Mouse (Mus musculus) ES-Bruce4 (cell line): ENCODE measurements around the gene Zbtb8b. TPM values are rescaled to one million over a fixed set of nuclear protein-coding genes. Genes with fewer than 3 reads are reported as not detected.
"Not testable (repeated sequence)": the region's sequence is repeated elsewhere in the genome, so short reads cannot be mapped to it uniquely, and the experiment has no call there.

Source experiments
- H3K27ac ChIP-seq: 2 replicates; pipeline ENCODE4 v1.5.1; 2012; ENCODE audit warnings: low read length, inconsistent platforms; ENCODE audit not compliant: insufficient read depth
- H3K27me3 ChIP-seq: 2 replicates; pipeline ENCODE4 v1.6.1; 2012; ENCODE audit warnings: mild to moderate bottlenecking, low read length, inconsistent platforms; ENCODE audit not compliant: control insufficient read depth, poor library complexity, insufficient read depth, severe bottlenecking
- H3K36me3 ChIP-seq: 2 replicates; pipeline ENCODE4 v1.6.1; 2012; ENCODE audit warnings: inconsistent platforms, mild to moderate bottlenecking, low read length, moderate library complexity; ENCODE audit not compliant: control insufficient read depth, poor library complexity, insufficient read depth, severe bottlenecking
- H3K4me1 ChIP-seq: one replicate; pipeline ENCODE4 v1.8.1; 2011; ENCODE audit warnings: low read length; ENCODE audit not compliant: control insufficient read depth, insufficient read depth
- H3K4me3 ChIP-seq: 2 replicates; pipeline ENCODE4 v1.5.1; 2011; ENCODE audit warnings: low read depth, mild to moderate bottlenecking, low read length
- H3K9ac ChIP-seq: 2 replicates; pipeline ENCODE4 v1.6.1; 2012; ENCODE audit warnings: low read depth, mild to moderate bottlenecking, inconsistent platforms; ENCODE audit not compliant: poor library complexity, severe bottlenecking
- H3K9me3 ChIP-seq: replicated peaks from 2 replicates; pipeline ENCODE4 v1.6.1; 2012; ENCODE audit warnings: mild to moderate bottlenecking, low read length, inconsistent platforms; ENCODE audit not compliant: control insufficient read depth, poor library complexity, insufficient read depth, severe bottlenecking
- CTCF ChIP-seq: IDR thresholded peaks from one replicate; pipeline ENCODE4 v1.8.1; 2011; ENCODE audit warnings: low read depth, low read length
- EP300 ChIP-seq: IDR thresholded peaks from 2 replicates; pipeline ENCODE4 v1.6.1; 2011; ENCODE audit warnings: low read depth, low read length; ENCODE audit not compliant: insufficient read depth
- POLR2A ChIP-seq: IDR thresholded peaks from one replicate; pipeline ENCODE4 v1.8.1; 2011; ENCODE audit warnings: low read length; ENCODE audit not compliant: insufficient read depth
- polyA plus RNA-seq: library from polyadenylated mRNA; stranded (reverse); fragments of >200 nt; gene quantifications from 2 replicates; pipeline ENCODE4 v1.2.4, GENCODE M21; 2011; ENCODE audit warnings: low read depth; ENCODE audit not compliant: missing spikeins, insufficient read depth, insufficient read length

Gene Zbtb8b
- polyA plus RNA-seq, 1 experiment, result 4.8 TPM

GRCm38 (mm10) chr4:129447360-129447759 lies 6.7 kb upstream of the Zbtb8b start:
- Histone ChIP-seq H3K27ac (no peak overlapping the region), H3K4me3 (no peak overlapping the region), H3K4me1 (no peaks in the 10 kb centered on the region), H3K9ac (no peak overlapping the region), H3K9me3 (no peaks in the 10 kb centered on the region), H3K27me3 (no peaks in the 10 kb centered on the region), H3K36me3 (no peaks in the 10 kb centered on the region)
- TF ChIP-seq CTCF, result no peak
- no peak for TF ChIP-seq POLR2A
- no peak for TF ChIP-seq EP300

- peak overlapping the region; percentile 26 for H3K4me3 ChIP-seq
- no peak for TF ChIP-seq CTCF
- TF ChIP-seq POLR2A, result no peak
- no peak for TF ChIP-seq EP300
- H3K27me3 ChIP-seq, result no peaks in the 10 kb centered on the region
- no peak overlapping the region for H3K27ac ChIP-seq
- H3K9ac ChIP-seq, result no peak overlapping the region
- no peaks in the 10 kb centered on the region for H3K36me3 ChIP-seq
- H3K9me3 ChIP-seq, result no peaks in the 10 kb centered on the region
- no peaks in the 10 kb centered on the region for H3K4me1 ChIP-seq
Observed at GRCm38 (mm10) chr4:129441145-129441544, 492 bp upstream of the Zbtb8b start.

- Histone ChIP-seq H3K4me1 (no peaks in the 10 kb centered on the region), H3K27ac (no peak overlapping the region), H3K27me3 (no peaks in the 10 kb centered on the region), H3K36me3 (no peaks in the 10 kb centered on the region), H3K9ac (no peak overlapping the region), H3K4me3 (no peak overlapping the region), H3K9me3 (no peaks in the 10 kb centered on the region)
- no peak for TF ChIP-seq EP300
- peak; percentile 38 for TF ChIP-seq CTCF
- TF ChIP-seq POLR2A, result no peak
Observed at GRCm38 (mm10) chr4:129418321-129418720, 22.3 kb downstream of the Zbtb8b start.

- no peaks in the 10 kb centered on the region for H3K36me3 ChIP-seq
- H3K27ac ChIP-seq, result no peak overlapping the region
- no peak for TF ChIP-seq CTCF
- TF ChIP-seq EP300, result no peak
- no peak overlapping the region for H3K4me3 ChIP-seq
- no peaks in the 10 kb centered on the region for H3K9me3 ChIP-seq
- no peak overlapping the region for H3K9ac ChIP-seq
- no peaks in the 10 kb centered on the region for H3K4me1 ChIP-seq
- no peaks in the 10 kb centered on the region for H3K27me3 ChIP-seq
Observed at GRCm38 (mm10) chr4:129416478-129416877, 24.2 kb downstream of the Zbtb8b start.

- TF ChIP-seq POLR2A (no peak), CTCF (peak; percentile 29)
Observed at GRCm38 (mm10) chr4:129415892-129416291, 24.8 kb downstream of the Zbtb8b start.

GRCm38 (mm10) chr4:129410991-129411390 lies 29.7 kb downstream of the Zbtb8b start:
- Histone ChIP-seq H3K27ac (no peak overlapping the region), H3K27me3 (no peaks in the 10 kb centered on the region)
- no peak for TF ChIP-seq EP300
- no peak for TF ChIP-seq CTCF
- TF ChIP-seq POLR2A, result no peak

More at GRCm38 (mm10) chr4:129415892-129416291, 24.8 kb downstream of the Zbtb8b start:
- Histone ChIP-seq H3K9me3 (no peaks in the 10 kb centered on the region), H3K4me3 (no peak overlapping the region), H3K4me1 (no peaks in the 10 kb centered on the region), H3K27ac (no peak overlapping the region), H3K36me3 (no peaks in the 10 kb centered on the region), H3K9ac (no peak overlapping the region), H3K27me3 (no peaks in the 10 kb centered on the region)

GRCm38 (mm10) chr4:129410532-129410931 lies 30.1 kb downstream of the Zbtb8b start:
- H3K9me3 ChIP-seq, H3K4me1 ChIP-seq, H3K36me3 ChIP-seq, H3K9ac ChIP-seq, H3K27ac ChIP-seq, H3K27me3 ChIP-seq, H3K4me3 ChIP-seq: not testable (repeated sequence)

More at GRCm38 (mm10) chr4:129410991-129411390, 29.7 kb downstream of the Zbtb8b start:
- Histone ChIP-seq H3K9ac (no peak overlapping the region), H3K9me3 (no peaks in the 10 kb centered on the region), H3K4me3 (no peak overlapping the region), H3K4me1 (no peaks in the 10 kb centered on the region), H3K36me3 (no peaks in the 10 kb centered on the region)
